Mouse (Mus musculus): ENCODE measurements around the gene Vasp.

Gene Vasp

GRCm38 (mm10) chr7:19270509-19271237 is 944 bp downstream of the Vasp start:
- DNase-seq (ENCODE audit: low spot score) = peak; percentile 21

- DNase-seq (ENCODE audit: low spot score) = peak; percentile 62
Observed at GRCm38 (mm10) chr7:19269721-19270441, 1.7 kb downstream of the Vasp start.

GRCm38 (mm10) chr7:19268993-19269681 is 2.5 kb downstream of the Vasp start:
- DNase-seq (ENCODE audit: low spot score) = peak; percentile 46

GRCm38 (mm10) chr7:19267051-19267450 is 4.6 kb downstream of the Vasp start:
- DNase-seq (ENCODE audit: low spot score) = no peak

DNA sequence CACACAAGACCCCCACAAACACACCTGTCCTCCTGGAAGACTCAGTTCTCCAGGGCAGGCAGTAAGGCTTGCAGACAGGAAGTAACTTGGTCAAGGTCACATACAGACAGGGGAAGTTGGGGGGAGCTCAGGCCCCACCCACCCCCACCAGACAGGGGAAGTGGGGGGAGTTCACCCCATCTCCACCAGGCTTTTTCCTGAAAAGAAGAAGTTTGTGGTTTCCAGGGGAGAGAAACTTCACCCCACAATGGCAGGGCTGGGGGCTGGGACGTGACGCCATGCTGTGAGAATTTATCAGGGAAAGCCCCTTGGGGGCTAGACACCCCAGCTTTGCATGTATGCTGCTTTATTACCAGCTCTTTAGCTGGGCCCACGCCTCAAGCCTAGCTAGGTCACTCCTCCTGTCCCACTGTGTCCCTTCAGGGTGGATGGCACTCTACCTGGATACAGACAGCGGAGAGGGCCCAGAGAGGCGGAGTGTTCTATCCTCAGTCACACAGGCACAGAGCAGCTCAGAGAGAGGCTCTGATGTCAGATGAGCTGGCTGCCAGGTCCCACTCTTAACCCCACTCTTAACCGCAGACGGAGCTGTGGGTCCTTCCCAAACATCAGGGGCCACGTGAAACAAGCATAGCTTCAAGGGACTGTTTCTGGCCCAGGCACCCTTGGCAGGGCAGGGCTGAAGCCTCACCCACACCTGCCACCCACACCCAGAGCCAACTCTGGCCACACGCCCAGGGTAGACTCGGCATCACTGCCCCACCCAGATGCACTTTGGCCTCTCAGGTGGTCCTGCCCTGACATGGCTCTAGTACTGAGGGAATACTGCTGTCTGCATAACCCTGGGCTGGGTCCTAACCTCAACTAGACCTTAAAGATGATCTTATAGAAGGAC is 5.4 kb downstream of the Vasp start:
- DNase-seq (ENCODE audit: low spot score) = no peak

DNA sequence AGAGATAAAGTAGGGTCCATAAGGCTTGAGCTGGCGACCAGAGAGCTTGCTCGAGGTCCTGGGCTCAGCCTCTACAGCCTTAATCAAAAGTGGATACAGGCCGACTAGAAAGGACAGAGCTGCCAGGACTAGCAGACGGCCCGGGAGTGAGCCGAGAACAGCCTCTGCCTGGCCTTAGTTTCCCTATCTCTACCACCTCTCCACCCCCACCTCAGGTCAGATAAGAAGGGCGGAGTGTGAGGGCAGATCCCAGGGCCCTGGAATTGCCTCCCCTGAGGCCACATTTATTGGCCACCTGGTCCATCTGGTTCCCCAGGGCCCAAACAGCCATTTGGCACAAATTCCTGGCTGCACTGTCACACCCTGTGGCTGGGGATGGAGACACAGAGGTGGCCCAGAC is 6.5 kb downstream of the Vasp start:
- no peak for DNase-seq (ENCODE audit: low spot score)

DNA sequence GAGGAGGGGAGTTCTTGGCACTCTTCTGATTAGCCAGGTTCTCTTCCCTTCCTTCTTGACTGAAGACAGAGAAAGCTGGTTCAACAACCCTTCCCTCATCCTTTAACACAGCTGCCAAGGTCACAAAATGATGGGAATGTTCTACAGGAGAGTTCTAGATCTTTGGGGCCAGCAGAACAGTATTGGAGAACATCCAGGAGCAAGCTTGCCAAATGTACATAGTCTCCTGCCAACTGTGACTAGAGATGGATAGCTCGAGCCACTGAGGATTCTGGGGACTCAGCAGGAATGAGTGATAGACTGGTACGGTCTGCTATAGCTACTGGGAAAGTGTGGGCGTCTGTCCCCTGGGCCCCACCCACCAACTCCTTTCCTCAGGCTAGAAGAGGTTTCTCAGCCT is 13.3 kb downstream of the Vasp start:
- peak; percentile 86 for DNase-seq (ENCODE audit: low spot score)

DNA sequence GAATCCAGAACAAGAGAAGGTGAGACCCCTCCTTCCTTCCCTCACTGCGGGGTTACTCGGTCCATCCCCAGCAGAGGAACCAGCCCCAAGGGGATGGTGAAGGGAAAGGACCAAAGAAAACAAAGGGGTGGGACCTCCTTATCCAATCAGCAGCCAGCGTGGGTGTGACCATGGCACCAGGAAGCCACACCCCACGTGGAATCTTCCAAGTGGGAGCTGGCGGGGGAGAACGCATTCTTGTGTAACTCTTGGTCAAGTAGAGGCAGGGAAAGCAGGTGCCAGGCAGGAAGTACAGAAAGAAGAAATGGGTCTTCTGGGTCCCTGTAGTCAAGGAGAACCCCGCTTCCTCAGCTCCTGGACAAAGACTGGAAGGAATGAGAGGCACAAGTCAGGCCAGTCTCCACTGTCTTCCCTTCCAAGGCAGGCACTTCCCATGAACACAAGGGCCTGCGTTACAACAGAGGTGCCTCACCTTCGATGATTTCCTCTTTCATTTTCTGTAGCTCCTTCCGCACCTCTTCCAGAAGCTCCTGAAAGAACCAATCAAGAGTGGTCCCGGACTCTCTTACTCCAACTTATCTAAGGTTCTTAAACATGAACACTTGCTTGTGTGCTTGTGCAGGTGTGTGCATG is 14.1 kb downstream of the Vasp start:
- peak; percentile 53 for DNase-seq (ENCODE audit: low spot score)

GRCm38 (mm10) chr7:19256567-19256966 is 15.1 kb downstream of the Vasp start:
- DNase-seq (ENCODE audit: low spot score) = no peak

- no peak for DNase-seq (ENCODE audit: low spot score)
Observed at GRCm38 (mm10) chr7:19255395-19255794, 16.2 kb downstream of the Vasp start.

DNA sequence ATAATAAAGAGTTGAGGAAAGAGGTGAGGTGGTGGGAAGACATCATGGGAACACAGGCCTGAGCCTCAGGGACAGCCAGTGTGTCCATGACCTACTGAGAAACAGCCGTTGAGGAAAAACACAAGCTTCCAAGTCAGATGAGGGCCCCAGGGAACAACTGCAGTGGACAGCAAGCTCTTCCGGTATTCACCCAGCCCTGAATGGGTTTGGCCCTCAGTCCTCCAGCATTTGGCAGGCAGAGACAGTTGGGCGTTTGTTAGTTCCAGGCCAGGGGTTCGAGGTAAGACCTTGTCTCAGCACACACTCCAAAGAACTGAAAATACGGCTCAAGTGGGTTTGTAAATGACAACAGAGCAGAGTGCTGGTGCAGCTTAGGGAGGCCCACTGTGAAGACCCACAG is 18.2 kb downstream of the Vasp start:
- peak; percentile 77 for DNase-seq (ENCODE audit: low spot score)

GRCm38 (mm10) chr7:19252078-19252477 is 19.5 kb downstream of the Vasp start:
- DNase-seq (ENCODE audit: low spot score) = no peak

- no peak for DNase-seq (ENCODE audit: low spot score)
Observed at GRCm38 (mm10) chr7:19247511-19247910, 24.1 kb downstream of the Vasp start.

DNA sequence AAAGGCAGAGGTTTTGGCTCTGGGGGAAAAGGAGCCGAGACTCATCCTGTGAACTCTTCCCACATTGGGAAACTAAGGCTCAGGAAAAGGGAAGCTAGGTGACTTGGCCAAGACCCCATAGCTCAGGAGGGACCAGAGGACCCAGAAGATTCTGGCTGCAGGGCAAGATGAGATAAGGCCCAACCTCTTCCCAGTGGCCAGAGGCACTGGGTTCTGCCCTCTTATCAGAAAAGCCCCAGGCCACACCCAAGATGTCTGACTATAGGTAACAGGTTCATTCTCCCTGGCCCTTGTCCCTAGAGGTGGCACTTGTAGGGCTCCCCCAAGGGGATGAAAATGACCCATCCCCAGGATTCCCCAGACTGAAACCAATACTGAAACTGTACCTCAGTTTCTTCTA is 24.8 kb downstream of the Vasp start:
- DNase-seq (ENCODE audit: low spot score) = no peak

DNA sequence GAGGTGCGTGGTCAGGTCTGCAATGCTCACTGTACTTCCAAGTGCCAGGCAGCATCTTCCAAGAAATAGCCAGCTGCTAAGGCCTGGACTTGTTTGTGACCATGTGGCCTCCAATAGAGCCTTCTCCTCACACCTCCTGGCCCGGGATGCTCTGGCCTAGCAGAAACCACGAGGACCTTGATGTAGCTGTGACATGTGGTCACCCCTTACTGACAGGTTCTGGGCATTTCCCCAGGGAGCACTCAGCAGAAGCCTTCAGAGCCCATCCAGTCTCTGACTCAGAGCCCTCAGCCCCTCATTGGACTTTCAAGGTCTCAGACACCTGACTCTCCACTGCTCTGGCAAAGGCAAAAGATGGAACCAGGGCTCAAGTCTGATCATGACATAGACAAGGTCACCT is 26.5 kb downstream of the Vasp start:
- no peak for DNase-seq (ENCODE audit: low spot score)

- no peak for DNase-seq (ENCODE audit: low spot score)
Observed at GRCm38 (mm10) chr7:19243858-19244257, 27.8 kb downstream of the Vasp start.

- no peak for DNase-seq (ENCODE audit: low spot score)
Observed at GRCm38 (mm10) chr7:19242005-19242404, 29.6 kb downstream of the Vasp start.

DNA sequence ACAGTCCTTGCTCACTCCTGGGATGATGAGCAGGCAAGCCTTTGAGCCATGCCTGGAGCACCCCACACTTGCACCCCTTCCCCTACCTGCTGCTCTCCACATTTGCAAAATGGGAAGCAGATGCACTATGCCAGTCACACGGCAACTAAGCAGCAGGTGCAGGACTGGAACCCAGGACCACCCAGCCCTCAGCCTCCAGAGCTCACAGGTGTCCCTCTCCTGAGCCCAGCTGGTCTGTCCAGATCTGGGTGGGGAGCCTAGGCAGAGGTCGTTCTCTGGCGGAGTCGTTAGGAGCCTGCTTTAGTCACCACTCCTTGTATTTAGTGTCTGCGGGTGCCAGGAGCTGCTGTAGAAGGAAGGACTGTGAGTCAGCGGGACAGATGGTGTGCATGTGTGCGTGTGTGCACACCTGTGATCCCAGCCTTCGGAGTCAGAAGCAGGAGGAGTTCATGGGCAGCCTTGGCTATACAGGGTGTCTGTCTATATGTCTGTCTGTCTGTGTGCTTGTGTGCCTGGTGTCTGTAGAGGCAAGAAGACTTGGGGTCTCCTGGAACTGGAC is 30.6 kb downstream of the Vasp start:
- DNase-seq (ENCODE audit: low spot score) = no peak

- DNase-seq (ENCODE audit: low spot score) = no peak
Observed at GRCm38 (mm10) chr7:19239986-19240385, 31.6 kb downstream of the Vasp start.

GRCm38 (mm10) chr7:19239423-19239822 is 32.2 kb downstream of the Vasp start:
- DNase-seq (ENCODE audit: low spot score) = peak; percentile 89

DNA sequence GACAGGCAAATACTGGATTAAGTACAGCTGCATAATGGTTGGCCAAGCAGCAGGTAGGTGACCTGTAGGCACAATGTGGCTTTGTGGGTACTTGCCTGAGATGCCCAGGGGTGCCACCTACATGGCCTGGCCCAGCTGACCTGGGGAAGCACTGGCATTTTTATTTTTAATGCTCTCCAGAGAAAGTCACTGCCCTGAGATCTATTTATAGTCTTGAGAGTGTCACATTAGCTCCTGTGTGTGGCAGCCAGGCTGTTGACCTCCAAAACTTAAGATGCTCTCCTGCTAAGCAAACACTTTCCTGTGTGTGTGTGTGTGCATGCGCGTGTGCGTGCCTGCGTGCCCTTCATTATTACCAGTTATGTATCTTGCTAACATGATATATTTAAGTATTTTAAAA is 33.3 kb downstream of the Vasp start:
- no peak for DNase-seq (ENCODE audit: low spot score)

Measured in adipocyte (in vitro differentiated cells).